Mouse (Mus musculus) neural tube, postnatal 0 days (tissue): Measurements from ENCODE around the gene Fxyd2. TPM values are rescaled to one million over a fixed set of nuclear protein-coding genes. Genes with fewer than 3 reads are reported as not detected.

Source experiments
- polyA plus RNA-seq: library from polyadenylated mRNA; unstranded; fragments of >200 nt; fragmentation: Nextera tagmentation; extraction: Ambion mirVana; gene quantifications from 2 replicates; pipeline ENCODE4 v1.2.1, GENCODE M21; 2015

The Fxyd2 gene
- polyA plus RNA-seq, result 19.8 and 23.6 TPM in 2 replicates

DNA sequence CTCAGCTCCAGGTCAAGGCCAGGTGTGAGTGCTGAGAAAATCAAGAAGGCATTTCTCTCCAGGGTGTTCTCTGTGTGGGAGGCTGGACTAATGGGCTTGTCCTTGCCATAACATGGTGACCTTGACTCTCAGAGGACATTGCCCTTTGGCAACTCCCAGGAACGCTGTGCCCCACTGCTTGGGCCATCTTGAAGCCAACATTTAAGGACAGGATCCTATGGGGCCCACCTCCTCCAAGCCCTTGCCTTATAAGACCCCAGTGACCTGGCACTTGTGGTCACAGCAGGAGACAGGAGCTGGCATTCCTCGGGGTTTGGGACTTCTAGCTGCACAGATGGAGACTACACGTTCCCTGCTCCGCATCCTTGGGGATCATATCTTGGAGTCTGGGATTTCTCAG lies at the start of gene Fxyd2:
Fxyd2 (plus strand) TSS at position 236 of the 400 bp plus-strand sequence.

DNA sequence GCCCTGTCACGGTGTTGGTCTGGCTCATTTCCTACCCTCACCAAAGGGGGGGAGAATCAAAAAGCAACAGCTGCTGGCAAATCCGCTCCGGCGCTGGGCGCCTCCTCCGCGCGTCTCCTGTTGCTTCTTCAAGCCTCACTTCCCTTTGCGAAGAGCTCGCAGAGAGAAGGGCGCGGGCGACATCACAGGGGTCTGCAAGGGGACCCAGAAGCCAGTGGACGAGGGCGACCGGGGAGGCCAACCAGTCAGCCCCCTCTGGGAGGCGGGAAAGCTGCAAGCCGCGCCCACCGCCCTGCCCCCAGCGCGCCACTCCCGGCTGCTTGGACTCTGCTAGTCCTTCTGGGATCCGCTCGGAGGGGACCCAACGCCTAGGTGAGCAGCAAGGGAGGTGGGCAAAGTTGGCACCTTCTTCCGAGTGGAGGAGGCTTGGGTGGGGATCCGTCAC lies 29.3 kb upstream of the Fxyd2 start, which contains the start of gene Fxyd6:
Fxyd6 (plus strand) TSS at position 69 of the 445 bp plus-strand sequence.

DNA sequence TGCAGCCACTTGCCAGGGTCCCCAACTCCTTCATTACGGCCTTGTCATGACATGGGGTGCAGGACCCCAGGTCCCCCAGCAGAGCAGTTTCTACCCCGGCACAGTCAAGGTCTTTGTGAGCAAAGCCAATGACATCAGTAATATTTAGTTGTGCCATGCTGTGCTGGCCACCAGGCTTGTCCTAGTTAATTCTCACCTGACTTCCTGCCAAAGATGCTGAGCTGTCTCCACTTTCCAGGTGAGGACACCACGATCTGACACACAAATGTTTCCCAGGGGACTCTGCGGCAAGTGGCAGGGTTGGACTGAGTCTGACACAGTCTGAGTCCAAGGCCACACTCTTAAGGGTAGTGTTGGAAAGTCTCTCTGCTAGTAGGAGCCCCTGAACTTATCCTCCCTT lies 27.0 kb downstream of the Fxyd2 start, which contains the start of gene Dscaml1:
Dscaml1 (plus strand) TSS at position 173 of the 400 bp plus-strand sequence.

Other genes with a start within 250 kb of the Fxyd2 start
- not detected in 2 replicates for gene BC049352, start 217.7 kb upstream of the Fxyd2 start, polyA plus RNA-seq
- gene Tmprss4, start 195.6 kb upstream of the Fxyd2 start, polyA plus RNA-seq, result not detected in 2 replicates
- gene Il10ra, start 130.5 kb upstream of the Fxyd2 start, polyA plus RNA-seq, result 1.3 and 1.5 TPM in 2 replicates
- not detected in 2 replicates for gene Tmprss13, start 80.6 kb upstream of the Fxyd2 start, polyA plus RNA-seq
- 662 and 723 TPM in 2 replicates for gene Fxyd6, start 29.5 kb upstream of the Fxyd2 start, polyA plus RNA-seq
- 12.1 and 15.4 TPM in 2 replicates for gene Dscaml1, start 27.0 kb downstream of the Fxyd2 start, polyA plus RNA-seq